Mouse (Mus musculus) monocyte, adult 2 months (primary cell): Measurements from ENCODE around the gene Zbtb42.

Source experiments
- DNase-seq, 2 experiments: peaks; one replicate each; pipeline ENCODE4 v3.0.0; 2022; ENCODE audit warnings: low spot score in 2 of 2, low read depth in 1 of 2

Zbtb42 gene

GRCm38 (mm10) chr12:112660576-112661326 is 17.9 kb upstream of the Zbtb42 start:
- no peak for DNase-seq

GRCm38 (mm10) chr12:112661327-112661605 is 17.4 kb upstream of the Zbtb42 start:
- no peak for DNase-seq

- no peak for DNase-seq
These were observed 16.8 kb upstream of the Zbtb42 start for GRCm38 (mm10) chr12:112661851-112662250.

GRCm38 (mm10) chr12:112663303-112663702 is 15.3 kb upstream of the Zbtb42 start:
- DNase-seq = no peak

GRCm38 (mm10) chr12:112663716-112664115 is 14.9 kb upstream of the Zbtb42 start:
- DNase-seq = no peak

GRCm38 (mm10) chr12:112664124-112664523 is 14.5 kb upstream of the Zbtb42 start:
- DNase-seq = no peak

- DNase-seq = no peak
These were observed 14.0 kb upstream of the Zbtb42 start for GRCm38 (mm10) chr12:112664656-112665055.

GRCm38 (mm10) chr12:112665445-112665844 is 13.2 kb upstream of the Zbtb42 start:
- no peak for DNase-seq

- no peak for DNase-seq
These were observed 12.6 kb upstream of the Zbtb42 start for GRCm38 (mm10) chr12:112665881-112666544.

- peak in 1 of 2 experiments; percentile 60 for DNase-seq
These were observed 10.9 kb upstream of the Zbtb42 start for GRCm38 (mm10) chr12:112667619-112668297.

GRCm38 (mm10) chr12:112670718-112671393 is 7.8 kb upstream of the Zbtb42 start:
- no peak for DNase-seq

GRCm38 (mm10) chr12:112671891-112672290 is 6.7 kb upstream of the Zbtb42 start:
- DNase-seq = no peak

GRCm38 (mm10) chr12:112672744-112673575 is 5.7 kb upstream of the Zbtb42 start:
- DNase-seq = no peak

GRCm38 (mm10) chr12:112673576-112674091 is 5.0 kb upstream of the Zbtb42 start:
- DNase-seq = peak in 1 of 2 experiments; percentile 20

- peak in 1 of 2 experiments; percentile 31 for DNase-seq
These were observed 4.3 kb upstream of the Zbtb42 start, which contains the start of gene Akt1 for GRCm38 (mm10) chr12:112674132-112675011. Gene Akt1 (minus strand): TSS chr12:112674884.

GRCm38 (mm10) chr12:112675245-112676035 is 3.2 kb upstream of the Zbtb42 start:
- peak; percentile 58 to 81 for DNase-seq

GRCm38 (mm10) chr12:112677076-112677475 is 1.6 kb upstream of the Zbtb42 start:
- no peak for DNase-seq

GRCm38 (mm10) chr12:112677943-112678554 is 579 bp upstream of the Zbtb42 start:
- no peak for DNase-seq
